Mouse (Mus musculus) G1E-ER4 (cell line): ENCODE measurements around the gene Olfm2. TPM values are rescaled to one million over a fixed set of nuclear protein-coding genes. Genes with fewer than 3 reads are reported as not detected.

ENCODE experiments used
- GATA1 ChIP-seq: IDR thresholded peaks from one replicate; pipeline ENCODE4 v1.8.0; 2012; ENCODE audit warnings: low read length, inconsistent platforms
- polyA plus RNA-seq: library from polyadenylated mRNA; stranded (reverse); fragments of >175 nt; gene quantifications from 2 replicates; pipeline ENCODE4 v1.2.3, GENCODE M21; 2012

Gene Olfm2
- polyA plus RNA-seq, 1 experiment: not detected

DNA sequence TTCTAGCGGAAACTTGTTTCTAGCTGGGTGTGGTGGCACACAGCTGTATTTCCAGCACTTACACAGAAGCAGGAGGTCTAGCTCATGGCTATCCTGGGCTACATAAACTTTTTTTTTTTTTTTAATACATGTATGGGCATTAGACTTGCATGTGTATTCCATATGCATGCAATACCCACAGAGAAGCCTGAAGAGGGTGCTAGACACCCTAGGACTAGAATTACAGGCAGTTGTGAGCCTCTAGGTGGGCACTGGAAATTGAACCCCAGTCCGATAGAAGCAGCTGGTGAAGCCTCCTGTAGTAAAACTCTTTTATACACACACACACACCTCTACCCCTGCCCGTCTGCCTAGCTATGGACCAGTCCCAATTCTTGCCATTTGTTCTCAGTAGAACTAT is 92.3 kb downstream of the Olfm2 start:
- TF ChIP-seq GATA1: no peak

GRCm38 (mm10) chr9:20652260-20652658 is 93.9 kb downstream of the Olfm2 start:
- no peak for TF ChIP-seq GATA1

- TF ChIP-seq GATA1: no peak
Observed at GRCm38 (mm10) chr9:20651602-20652259, 94.4 kb downstream of the Olfm2 start, which contains the start of gene Pin1. Gene Pin1, plus strand, starts transcription at chr9:20652095.

DNA sequence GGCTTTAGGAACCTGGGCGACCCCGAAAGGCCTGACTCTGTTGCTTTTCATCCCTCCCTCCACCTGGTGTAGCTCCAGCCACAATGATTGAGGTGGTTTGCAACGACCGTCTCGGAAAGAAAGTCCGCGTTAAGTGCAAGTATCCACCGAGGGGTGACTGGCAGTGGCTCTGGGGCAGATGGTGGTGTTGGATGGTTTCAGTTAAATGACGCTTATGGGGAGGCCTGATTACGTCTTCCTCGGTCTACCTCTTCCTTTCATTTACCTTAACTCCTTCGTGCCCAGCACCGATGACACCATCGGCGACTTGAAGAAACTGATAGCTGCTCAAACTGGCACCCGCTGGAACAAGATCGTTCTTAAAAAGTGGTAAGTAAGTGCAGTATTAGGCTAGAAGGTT is 101.0 kb downstream of the Olfm2 start:
- TF ChIP-seq GATA1: no peak

GRCm38 (mm10) chr9:20644360-20645081 is 101.6 kb downstream of the Olfm2 start, which contains the start of gene Fbxl12:
Gene Fbxl12, minus strand, starts transcription at chr9:20644767.
- no peak for TF ChIP-seq GATA1

- no peak for TF ChIP-seq GATA1
Observed at GRCm38 (mm10) chr9:20643781-20644180, 102.4 kb downstream of the Olfm2 start.

DNA sequence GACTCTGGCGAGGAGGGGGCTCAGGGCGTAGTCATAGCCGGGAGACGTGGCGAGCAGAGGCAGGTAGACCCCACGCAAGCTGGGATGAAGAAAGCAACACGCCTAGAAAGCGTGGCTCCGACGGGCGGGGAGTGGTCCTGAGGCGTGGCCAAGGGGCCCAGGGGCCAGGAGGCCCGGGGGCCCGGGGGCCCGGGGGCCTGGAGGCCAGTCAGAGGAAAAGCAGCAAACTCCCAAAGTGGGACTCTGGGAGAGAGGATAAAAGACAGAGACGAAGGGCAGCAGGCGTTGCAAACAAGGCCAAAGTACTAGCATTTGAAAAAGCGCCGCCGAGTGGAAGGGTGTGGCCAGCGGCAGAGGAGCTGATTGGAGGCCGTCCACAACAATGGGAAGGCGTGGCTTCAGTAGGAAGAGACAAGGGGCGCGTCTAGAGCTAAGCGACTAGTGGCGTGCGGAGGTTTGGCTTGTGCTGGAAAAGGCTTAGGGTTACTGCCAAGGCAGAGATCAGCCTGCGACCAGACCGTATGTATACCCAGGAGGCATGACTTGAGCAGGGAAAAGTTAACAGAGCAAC is 103.2 kb downstream of the Olfm2 start:
- TF ChIP-seq GATA1: no peak

DNA sequence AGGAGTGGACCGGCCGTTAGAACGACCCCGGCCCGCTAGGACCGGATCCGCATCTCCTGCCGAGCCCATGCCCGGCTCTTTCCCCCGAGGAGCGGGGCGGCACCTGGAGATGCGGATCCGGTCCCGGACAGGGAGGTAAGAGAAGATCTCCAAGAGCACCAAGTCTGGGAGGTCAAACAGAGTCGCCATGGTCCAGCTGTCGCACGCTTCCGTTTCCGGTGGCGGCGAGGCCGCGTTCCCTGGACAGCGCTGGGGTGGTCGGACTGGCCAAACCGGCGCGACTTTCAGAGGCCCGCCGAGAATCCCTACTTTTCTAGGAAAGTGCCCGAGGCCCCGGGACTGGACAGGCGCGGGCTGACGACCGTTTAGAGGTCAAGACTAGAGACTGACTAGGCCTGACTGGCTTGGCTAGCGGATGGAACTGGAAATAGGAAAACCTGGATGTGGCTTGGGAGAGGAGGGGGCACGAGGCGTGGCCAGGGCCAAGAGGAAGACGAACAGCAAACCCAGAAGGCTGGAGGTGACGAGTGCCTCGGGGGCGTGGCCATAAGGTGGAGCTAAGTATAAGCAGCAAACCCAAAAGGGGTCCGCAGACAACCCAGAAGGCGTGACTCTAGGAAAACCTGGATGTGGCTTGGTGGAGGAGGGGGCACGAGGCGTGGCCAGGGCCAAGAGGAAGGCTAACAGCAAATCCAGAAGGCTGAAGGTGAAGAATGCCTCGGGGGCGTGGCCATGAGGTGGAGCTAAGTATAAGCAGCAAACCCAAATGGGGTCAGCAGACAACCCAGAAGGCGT is 103.9 kb downstream of the Olfm2 start, which contains the start of gene Ubl5:
Ubl5 (plus strand) TSS at position 778 of the 795 bp plus-strand sequence.
- no peak for TF ChIP-seq GATA1

GRCm38 (mm10) chr9:20641501-20641900 is 104.6 kb downstream of the Olfm2 start:
- TF ChIP-seq GATA1: no peak

DNA sequence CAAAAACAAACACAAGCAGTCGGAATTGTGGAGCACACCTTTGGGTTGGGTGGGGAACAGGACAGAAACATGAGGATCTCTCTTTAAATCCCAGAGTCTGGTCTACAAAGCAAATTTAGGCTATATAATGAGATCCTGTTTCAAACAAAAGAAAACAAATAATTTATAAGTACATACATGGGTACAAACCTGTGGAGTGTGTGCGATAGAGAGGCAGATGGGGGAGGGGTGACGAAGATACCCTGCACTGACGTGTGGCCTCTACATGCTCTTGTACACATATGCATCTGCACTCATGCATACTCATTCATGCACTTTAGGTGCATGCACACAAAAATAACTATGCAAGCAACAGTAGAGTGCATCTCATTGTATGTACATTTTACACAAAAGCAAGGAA is 106.7 kb downstream of the Olfm2 start:
- TF ChIP-seq GATA1: no peak

DNA sequence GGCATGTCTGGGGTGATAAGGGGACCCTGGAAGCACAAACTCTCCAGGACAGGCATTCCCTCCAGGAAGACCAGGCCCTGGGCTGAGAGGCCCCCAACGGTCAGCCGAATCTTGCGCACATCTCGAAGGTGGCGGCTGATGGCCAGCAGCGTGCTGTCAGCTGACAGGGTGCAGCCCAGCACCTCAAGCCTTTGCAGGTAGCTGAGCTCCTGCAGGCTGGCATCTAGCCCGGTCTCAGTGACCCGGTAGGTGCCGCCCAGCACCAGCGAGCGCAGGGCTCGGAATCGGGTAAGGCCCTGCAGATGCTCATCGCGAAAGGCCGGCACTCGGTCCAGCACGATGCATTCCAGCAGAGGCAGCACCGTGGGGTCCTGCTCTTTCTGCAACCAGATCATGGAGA is 107.6 kb downstream of the Olfm2 start:
- TF ChIP-seq GATA1: no peak

GRCm38 (mm10) chr9:20636790-20637189 is 109.4 kb downstream of the Olfm2 start:
- no peak for TF ChIP-seq GATA1

GRCm38 (mm10) chr9:20636256-20636655 is 109.9 kb downstream of the Olfm2 start:
- no peak for TF ChIP-seq GATA1

DNA sequence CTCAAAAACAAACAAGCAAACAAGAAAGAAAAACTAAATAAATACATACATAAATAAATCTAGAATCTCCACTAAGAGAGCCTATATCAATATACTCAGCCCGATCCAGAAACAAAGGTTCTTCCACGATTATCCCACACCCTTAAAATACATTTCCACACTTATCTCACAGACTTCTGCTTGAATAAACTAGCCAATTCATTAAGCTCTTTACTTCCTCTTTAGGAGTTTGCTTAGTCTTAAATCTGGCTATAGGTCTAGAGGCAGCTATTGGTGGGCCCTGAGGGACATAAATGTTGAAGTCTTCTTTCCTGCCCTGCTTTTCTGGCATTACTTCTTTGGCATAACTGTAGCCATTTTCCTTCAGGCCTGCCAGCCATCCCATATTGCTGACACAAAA is 114.8 kb downstream of the Olfm2 start:
- TF ChIP-seq GATA1: no peak

Other genes starting within 250 kb of the Olfm2 start
- gene Zfp266, start 224.9 kb downstream of the Olfm2 start, polyA plus RNA-seq: 0.79 and 0.90 TPM in 2 replicates
- gene Zfp846, start 165.1 kb downstream of the Olfm2 start, polyA plus RNA-seq: 6.4 and 8.1 TPM in 2 replicates
- gene Ubl5, start 103.5 kb downstream of the Olfm2 start, polyA plus RNA-seq: 8.4 and 13.3 TPM in 2 replicates
- gene Fbxl12, start 101.6 kb downstream of the Olfm2 start, polyA plus RNA-seq: 9.1 and 17.4 TPM in 2 replicates
- 28.2 and 34.9 TPM in 2 replicates for gene Pin1, start 94.3 kb downstream of the Olfm2 start, polyA plus RNA-seq
- gene Col5a3, start 68.7 kb upstream of the Olfm2 start, polyA plus RNA-seq: not detected in 2 replicates
- gene Rdh8, start 72.2 kb upstream of the Olfm2 start, polyA plus RNA-seq: not detected in 2 replicates
- gene A230050P20Rik, start 122.3 kb upstream of the Olfm2 start, polyA plus RNA-seq: not detected in 2 replicates
- gene Angptl6, start 133.4 kb upstream of the Olfm2 start, polyA plus RNA-seq: 3.5 and 4.1 TPM in 2 replicates
- gene Ppan, start 141.8 kb upstream of the Olfm2 start, polyA plus RNA-seq: 341 and 357 TPM in 2 replicates
- gene Eif3g, start 152.3 kb upstream of the Olfm2 start, polyA plus RNA-seq: 613 and 834 TPM in 2 replicates
- 152 and 172 TPM in 2 replicates for gene Dnmt1, start 213.5 kb upstream of the Olfm2 start, polyA plus RNA-seq
- 1.4 and 1.6 TPM in 2 replicates for gene S1pr2, start 230.4 kb upstream of the Olfm2 start, polyA plus RNA-seq